Mouse (Mus musculus) megakaryocyte, adult 5-6 weeks (primary cell): ENCODE measurements around the gene Ip6k3. TPM values are rescaled to one million over a fixed set of nuclear protein-coding genes. Genes with fewer than 3 reads are reported as not detected.

ENCODE experiments used
- ATAC-seq: 2 replicates; pipeline ENCODE4 v1.8.0; 2016; ENCODE audit warnings: mild to moderate bottlenecking, inconsistent platforms; ENCODE audit not compliant: poor library complexity, severe bottlenecking
- total RNA-seq, 2 experiments: library from RNA; stranded (forward) in 1 of 2; stranded (reverse) in 1 of 2; fragments of 153-499, 151-499 nt in 1 of 2; fragments of 221-1000, 200-1000 nt in 1 of 2; gene quantifications; 2 replicates each; pipeline versions ENCODE4 v1.2.3 to v1.2.4; 2015 to 2017

Gene Ip6k3
- total RNA-seq (2015): 0.91 and 1.6 TPM in 2 replicates
- total RNA-seq (2017): 0.77 and 1.3 TPM in 2 replicates

- no peak for ATAC-seq
These were observed at the start of gene Ip6k3 for GRCm38 (mm10) chr17:27167545-27167944. Gene Ip6k3, minus strand, starts transcription at chr17:27167795.

DNA sequence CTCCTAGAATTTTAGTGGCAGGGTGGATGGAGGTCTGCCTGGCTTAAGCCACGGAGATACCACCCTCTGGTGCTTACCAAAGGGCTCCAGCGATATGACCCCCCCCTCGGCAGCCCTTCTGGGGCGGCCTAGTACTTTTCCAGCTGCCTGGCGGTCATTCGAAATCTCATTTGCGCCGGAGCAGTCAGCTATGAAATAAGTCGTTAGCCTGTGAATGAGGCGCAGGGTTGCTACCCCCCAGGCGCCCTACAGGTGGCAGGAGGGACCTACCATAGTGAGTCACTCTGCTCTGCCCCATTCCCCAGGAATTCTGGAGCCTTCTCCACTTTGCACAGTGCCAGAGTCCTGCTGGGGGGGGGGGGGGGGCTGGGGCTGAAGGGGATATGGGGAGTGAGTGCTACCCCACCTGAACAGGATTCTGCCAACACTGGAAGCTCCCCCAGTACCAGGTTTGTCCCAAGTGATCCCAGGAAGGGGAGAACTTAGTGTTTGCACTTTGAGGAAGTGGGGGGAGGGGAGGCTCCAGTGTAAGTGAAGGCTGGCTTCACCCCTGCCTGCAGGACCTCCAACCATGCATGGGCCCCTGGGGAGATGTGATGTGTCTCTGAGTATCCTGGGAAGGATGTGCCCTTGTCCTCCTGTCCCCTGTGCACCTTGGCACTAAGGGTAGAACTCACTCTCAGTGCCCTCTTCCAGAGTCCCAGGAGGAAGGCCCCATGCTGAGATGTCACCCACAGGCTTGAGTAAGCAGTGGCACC is 45.4 kb upstream of the Ip6k3 start:
- no peak for ATAC-seq

- no peak for ATAC-seq
These were observed 44.4 kb upstream of the Ip6k3 start for GRCm38 (mm10) chr17:27212006-27212405.

DNA sequence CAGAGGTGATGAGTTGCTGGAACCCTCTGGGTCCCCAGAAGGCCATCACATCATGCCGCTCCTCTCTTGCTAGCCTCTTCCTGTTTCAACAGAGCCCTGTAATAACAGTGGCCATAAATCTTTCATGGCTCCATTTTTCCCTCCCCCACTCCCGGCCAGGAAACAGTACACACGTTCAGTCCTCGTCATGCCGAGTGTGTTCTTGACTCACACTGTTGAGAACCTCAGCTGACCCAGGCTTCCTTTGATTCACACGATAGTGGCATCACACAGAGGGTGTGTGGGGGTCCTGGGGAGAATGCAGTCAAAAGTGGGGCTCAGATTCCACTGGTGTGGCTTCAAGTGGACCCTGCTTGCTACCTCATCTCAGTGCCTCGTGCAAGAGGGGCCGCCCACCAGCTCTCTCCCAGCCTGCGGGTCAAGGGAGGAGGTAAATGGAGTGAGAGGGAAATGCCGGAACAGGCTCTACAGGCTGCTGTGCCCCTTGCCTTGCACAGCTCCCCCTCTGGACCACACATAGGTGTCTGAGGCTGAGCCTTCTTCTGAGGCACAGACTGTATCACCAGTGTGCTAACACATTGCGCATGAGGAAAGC is 39.6 kb upstream of the Ip6k3 start:
- ATAC-seq: no peak

DNA sequence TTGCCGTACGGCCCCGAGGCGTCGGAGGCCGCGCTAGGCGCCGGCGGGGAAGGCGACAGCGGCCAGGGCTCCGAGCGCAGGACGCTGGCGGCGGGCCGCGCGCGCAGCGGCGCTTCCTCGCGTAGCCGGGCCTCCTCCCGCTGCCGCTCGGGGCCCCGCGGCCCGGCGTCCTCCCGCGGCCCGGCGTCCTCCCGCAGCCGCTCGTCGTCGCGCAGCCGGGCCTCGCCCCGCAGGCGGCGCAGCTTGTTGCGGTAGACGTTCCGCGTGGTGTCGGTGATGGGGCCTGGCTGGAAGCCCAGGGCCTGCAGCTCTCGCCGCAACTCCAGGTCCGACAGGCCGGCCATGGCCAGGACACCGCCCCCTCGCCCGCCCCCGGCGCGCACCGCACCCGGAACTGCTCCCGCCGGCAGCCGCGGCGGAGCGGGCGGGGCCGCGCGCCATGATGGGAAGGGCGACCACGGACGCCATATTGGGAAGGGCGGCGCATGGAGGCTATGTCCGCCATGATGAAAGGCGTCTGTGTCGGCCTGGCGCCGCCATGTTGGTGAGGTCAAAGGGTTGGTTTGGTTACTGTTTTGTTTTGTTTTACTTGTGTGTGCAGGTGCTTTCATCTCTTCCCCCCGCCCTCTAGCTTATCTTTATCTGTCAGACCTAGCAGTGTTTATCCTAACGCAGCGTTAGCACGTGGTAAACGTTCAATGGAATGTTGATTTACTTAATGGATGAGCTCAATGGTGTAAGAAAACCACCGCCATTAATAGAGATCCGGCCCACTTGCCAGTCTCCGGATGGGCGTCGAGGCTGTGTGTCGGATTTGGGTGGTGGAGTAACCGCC is 36.7 kb upstream of the Ip6k3 start, which contains the start of gene Lemd2:
Gene Lemd2, minus strand, starts transcription at position 395 of the 835 bp plus-strand sequence.
- ATAC-seq: peak; percentile 93

DNA sequence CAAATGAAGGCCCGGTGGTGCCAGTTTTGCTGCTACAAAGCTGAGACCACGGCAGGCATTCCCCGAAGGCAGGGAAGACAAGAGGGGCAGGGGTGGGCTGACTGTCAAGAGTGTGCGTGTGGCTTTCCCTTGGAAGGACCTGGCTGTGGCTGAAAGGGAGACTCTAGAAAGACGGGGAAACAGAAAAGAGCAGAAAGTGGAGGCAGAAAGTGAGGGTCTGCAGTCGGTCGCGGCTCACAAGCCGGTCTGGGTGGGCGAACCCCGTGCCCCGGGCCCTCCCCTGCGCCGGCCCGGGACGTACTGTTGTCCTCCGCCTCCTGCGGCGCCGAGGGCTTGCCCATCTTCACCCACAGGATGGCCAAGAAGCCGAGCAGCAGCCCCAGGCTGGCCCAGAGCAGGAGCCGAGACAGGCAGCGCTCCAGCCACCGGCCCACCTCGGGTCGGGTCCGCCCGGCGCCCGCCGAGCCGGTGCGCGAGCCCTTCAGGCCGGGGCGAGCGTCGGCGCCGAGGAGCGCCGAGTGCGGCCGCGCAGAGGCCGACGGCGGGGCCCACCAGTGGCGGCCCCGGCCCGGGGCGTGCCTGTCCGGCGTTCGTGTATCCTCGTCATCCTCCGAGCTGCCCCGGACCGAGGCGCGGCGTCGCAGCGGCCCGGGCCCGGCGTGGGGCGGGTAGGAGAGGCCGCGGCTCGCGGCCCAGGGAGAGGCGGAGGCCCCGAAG is 35.9 kb upstream of the Ip6k3 start:
- ATAC-seq: peak; percentile 4; the same call in 1 of the 2 replicates

DNA sequence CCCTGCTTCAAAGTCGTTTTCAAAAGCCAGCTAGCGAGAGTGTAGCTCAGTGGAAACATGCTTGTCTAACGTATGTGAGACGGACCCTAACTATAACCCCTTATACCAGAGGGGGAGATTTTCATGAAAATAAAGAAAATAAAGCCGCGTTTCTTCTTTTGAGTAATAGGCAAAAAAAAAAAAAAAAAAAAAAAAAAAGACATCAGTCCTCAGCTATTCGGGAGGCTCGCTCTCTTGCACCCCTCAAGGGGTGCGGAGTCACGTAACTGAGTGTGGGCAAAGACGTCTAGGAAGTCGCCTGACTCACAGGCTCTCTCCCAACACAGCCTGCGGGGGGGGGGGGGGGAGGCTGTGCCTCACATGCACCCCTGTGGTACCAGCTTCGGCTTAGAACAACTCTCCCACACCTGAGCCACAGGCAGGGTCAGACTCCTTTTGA is 35.3 kb upstream of the Ip6k3 start:
- ATAC-seq: 0 out of 2 replicates have a peak, but pooled peaks have one; percentile 13

- no peak for ATAC-seq
These were observed 34.4 kb upstream of the Ip6k3 start for GRCm38 (mm10) chr17:27201981-27202380.

GRCm38 (mm10) chr17:27200801-27201200 is 33.2 kb upstream of the Ip6k3 start:
- ATAC-seq: no peak

DNA sequence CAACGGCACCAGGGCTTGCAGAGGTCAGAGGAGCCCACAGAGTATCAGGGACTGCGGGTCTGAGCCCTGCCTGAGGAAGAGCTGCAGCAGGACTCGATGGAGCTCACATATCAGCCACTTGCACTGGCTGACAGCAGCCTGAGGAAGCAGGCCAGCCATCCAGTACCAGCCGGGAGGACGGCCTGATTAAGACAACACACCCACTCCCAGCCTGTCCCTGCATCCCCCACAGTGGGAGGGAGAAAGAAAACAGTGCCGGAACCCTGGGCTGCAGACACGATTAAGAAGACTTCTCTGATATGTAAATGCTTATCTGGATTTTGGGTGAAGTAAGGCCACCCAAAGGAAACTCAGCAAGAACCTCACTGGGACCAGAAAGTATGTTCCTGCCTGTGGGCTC is 32.3 kb upstream of the Ip6k3 start:
- ATAC-seq: no peak

DNA sequence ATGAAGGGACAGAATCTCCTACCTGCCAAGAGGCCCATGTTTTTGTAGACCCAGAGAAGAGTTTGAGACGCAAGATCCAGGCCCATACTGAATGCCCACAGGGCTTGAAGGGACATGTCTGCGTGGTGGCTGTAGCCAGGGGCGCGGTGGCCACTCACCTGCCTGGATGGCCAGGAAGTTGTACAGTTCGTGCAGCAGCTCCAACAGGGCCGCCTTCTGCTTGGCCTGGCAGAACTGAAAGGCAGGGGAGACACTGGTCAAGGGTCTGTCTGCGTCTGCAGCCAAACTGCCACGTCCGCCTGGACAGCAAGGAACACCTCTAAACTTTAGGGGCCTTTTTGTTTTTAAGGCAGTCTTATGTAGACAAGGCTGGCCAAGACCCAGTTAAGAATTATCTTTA is 31.6 kb upstream of the Ip6k3 start:
- ATAC-seq: no peak

DNA sequence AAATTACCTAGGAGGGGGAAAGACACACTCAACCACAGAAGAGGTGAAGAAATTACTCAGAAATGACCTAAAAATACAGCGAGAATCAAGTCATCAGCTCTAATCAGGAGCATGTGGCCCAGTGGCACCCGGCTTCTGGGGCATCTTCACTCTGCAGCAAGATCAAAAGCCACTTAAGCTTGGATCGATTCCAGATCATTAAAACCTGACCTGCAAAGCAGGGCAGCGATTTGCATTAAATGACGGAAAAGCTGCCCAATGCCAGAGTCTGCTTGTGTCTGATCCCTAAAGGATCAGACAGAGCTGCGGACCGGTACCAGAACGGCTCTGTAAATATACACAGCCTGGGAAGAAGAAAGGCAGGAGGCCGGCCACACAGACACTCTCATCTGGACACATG is 28.6 kb upstream of the Ip6k3 start:
- no peak for ATAC-seq

- peak; percentile 25; the same call in 1 of the 2 replicates for ATAC-seq
These were observed 26.9 kb upstream of the Ip6k3 start for GRCm38 (mm10) chr17:27194258-27195185.

- ATAC-seq: no peak
These were observed 24.2 kb upstream of the Ip6k3 start for GRCm38 (mm10) chr17:27191804-27192203.

GRCm38 (mm10) chr17:27191189-27191588 is 23.6 kb upstream of the Ip6k3 start:
- no peak for ATAC-seq

DNA sequence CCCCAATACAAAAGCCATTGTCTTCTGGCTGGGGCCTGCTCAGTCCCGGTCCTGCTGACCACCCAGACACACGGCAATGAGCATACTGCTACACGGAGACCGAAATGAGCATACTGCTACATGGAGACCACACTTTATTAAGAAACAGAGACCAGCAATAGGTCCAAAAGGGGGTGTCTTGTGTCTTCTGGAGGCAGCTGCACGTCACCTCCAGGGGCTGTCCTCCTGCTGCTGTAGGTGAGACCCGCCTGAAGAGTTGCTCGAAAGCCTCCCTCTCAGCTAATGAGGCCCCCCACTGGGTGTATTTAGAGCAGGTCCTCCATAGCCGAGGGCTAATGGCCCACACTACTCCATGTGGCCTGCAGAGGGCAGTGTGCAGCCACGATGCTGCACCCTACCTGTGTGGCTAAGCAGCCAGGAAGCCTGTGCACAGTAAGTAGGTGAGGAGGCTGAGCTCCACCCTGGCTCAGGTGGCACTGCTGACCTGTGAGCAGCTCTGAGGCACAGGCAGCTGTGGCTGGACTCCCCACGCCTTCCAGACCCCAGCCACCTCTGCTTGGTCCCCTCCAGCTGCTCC is 22.1 kb upstream of the Ip6k3 start:
- peak; percentile 90 for ATAC-seq

GRCm38 (mm10) chr17:27188883-27189282 is 21.3 kb upstream of the Ip6k3 start:
- ATAC-seq: no peak

DNA sequence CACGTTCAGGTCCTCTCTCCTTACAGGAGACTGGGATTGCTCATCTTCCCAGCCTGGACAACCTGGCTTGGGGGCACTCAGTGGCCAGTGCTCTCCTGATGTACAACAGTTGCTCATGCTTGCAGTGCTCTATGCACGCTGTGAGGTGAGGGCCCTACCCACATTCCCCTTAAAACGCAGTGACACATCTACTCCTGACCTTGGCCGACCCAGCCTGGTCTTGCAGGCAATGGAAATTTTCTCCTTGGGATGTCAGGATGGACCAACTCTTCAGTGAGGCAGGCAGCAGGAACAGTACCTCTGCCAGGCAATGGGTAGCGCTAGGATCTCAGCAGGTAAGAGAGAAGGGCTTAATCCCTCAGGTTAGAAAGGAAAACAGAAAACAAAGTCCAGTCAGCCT is 19.5 kb upstream of the Ip6k3 start:
- ATAC-seq: no peak

DNA sequence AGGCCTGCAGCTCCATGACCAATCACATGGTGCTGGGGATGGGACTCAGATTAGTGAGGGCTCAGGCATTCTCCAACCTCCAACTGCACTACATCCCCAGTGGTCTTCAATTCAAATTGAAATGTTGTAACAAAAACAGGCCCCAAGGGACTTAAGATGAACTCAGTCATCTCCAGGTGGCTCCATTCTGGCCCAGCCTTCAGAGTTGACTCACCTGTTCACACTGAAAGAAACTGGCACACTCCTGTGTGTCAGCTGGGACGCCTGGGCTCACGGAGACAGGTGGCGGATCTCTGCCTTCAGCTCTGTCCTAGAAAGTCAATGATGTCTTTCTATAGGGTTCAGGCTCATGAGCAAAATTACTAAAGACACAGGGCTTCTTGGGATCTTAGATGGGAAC is 18.5 kb upstream of the Ip6k3 start:
- no peak for ATAC-seq
